Mouse (Mus musculus) heart, adult 11 months (tissue): ENCODE measurements around the gene Hdhd5.

ENCODE experiments used
- DNase-seq: peaks from one replicate; pipeline ENCODE4 v3.0.0; 2022

The Hdhd5 gene

DNA sequence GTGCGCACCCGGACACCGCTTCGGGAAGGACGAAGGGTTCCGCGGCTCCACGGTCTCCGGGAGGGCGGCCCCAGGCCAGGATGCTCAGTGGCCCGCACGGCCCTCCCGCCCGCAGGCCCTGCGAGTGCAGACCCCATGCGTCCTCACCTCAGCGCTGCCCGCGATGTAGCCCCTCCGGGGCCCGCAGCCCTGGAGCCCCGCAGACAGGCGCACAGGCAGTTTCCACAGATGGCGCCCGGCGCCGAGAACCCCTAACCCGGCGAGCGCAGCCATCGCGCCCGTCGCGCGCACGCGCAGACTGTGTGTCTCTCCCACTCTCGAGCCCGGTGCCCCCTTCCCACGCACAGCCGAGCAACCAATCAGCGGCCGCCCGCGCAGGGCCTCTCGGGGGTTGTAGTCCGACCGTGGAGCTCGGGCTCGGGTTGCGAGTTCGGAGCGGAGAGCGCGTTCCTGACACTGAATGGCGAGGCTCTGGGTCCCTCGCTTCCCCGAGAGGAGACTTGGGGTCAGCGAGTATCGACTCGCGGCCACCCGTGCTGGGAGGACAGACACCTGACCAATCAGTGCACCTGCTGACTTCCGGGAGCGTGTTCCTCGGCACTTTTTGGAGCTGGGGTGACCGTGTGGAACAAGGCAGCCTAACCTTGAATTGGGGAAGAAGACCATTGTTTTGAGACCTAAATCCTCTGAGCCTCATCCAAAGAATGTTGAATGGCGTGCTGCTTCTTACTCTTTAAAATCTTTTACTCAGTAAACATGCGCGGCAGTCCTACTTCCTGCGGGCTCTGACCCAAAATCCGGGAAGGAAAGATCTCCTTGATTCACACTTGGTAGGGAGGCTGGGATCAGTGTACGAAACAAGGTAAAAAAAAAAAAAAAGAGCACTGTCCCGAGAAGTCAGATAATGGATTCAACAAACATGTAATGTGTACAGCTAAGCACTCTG is at the start of gene Hdhd5:
Gene Hdhd5, minus strand, starts transcription at position 300 of the 946 bp plus-strand sequence.
- DNase-seq = peak; percentile 99

- DNase-seq = peak; percentile 87
Observed at GRCm38 (mm10) chr6:120580713-120581015, 49.5 kb upstream of the Hdhd5 start.

GRCm38 (mm10) chr6:120579831-120580712 is 49.0 kb upstream of the Hdhd5 start:
- peak; percentile 98 for DNase-seq

DNA sequence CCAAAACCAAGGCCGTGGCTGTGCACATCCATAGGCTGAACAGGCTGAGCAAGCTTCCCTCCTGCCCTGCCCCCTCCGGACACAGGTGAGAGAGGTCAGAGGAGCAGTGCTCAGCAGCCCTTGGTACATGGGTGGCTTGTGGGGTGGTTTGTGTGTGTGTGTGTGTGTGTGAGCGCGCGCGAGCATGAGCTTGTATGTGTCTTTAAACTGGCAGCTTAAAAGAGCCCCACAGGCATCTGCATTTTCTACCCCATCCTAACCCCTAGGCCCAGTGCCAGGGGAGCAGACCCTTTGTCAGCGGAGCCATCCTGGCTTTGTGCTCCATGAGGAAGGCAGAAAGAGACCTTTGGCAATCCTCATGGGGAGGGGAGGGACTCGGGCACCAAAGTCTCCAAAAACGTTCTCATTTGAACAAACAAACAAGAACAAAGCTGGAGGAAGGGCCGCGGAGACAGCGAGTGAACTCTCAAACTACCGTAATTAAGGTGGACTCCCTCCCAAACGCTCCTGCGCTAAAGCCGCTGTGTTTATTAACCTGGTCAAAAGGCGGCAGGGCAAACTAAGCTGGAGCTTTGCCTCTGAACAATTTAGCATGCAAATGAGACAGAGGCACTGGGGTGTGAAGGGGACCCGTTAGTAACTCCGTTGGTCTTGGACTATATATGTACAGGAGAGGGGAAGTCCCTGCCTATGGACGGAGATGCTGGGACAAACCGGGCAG is 48.2 kb upstream of the Hdhd5 start:
- peak; percentile 88 for DNase-seq

DNA sequence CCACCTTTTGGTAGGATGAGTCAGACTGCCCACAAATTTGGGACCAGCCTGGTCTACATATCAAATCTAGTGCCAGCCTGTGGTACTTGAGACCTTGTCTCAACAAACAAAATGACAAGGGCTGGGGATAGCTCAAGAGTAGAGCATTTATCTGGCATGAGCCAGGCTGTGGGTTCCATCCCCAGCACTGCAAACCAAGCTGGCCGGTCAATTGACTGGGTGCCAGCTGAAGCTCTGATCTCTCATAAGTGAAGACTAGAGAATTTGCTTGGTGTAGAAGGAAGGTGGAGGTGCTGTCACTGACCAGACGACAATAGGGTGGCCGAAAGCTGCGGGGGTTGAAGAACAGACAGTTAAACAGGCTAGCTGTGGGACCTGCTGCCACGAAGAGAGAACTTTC is 47.4 kb upstream of the Hdhd5 start:
- peak; percentile 74 for DNase-seq

DNA sequence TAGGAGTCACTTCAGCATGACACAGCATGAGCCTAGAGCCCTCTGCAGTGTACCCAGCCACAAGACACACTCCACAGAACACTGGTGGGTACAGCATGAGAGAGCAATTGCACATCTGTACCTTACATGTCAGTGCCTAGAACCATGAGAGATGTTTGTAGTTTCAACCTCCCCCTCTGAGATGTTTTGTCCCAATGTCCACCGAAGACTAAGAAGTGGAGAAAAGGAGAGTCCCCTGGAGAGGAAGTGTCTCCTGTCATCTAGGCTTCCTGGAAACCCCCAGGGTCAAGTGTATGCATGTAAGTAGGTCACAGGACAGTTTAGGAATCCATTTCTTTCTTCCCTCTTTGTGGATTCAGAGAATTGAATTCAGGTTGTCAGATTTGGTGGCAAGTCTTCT is 41.3 kb upstream of the Hdhd5 start:
- no peak for DNase-seq

- DNase-seq = no peak
Observed at GRCm38 (mm10) chr6:120568257-120568656, 37.1 kb upstream of the Hdhd5 start.

DNA sequence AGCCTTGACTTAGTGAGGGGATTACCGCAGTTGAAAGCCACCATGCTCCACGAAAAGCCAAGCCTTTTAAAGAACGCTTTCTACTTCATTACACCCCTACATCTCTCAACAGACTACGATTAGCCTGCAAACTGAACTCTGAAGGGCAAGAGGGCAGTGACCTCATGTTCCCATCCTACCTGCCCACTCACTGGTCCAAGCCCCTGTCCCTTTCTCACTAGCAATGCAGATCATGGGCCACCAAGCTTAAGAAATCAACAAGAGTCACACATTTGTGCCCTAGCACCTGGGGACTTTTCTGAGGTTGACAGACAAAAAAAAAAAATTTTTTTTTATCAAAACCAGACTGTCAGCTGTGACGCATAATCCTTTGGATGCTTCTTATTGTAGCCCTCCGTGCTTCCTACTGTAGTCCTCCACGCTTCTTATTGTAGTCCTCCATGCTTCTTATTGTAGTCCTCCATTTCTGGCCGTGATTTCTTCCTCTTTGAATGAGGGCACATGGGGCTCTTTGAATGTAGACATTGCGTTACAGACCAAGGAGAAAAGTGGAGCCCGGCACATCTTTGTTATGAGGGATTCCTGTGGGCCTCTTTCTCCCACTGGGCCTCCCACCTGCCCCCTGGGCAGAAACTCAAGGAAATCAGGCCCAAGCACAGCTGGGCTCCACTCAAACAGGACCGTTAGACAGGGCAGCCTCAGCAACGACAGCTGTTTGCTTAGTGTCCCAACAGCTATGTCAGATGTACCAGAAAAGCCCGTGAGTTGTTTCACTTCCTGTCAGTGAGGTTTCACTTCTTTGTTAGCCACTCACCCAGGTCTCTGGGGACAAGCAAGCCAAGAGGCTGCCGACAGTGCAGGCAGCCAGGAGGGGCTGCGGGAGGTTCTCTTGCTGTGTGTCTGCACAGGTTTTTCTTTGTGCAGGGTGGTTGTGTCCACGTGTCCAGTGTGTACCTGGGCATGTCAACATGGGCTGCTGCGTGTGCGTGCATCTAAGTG is 36.1 kb upstream of the Hdhd5 start:
- DNase-seq = peak; percentile 98

DNA sequence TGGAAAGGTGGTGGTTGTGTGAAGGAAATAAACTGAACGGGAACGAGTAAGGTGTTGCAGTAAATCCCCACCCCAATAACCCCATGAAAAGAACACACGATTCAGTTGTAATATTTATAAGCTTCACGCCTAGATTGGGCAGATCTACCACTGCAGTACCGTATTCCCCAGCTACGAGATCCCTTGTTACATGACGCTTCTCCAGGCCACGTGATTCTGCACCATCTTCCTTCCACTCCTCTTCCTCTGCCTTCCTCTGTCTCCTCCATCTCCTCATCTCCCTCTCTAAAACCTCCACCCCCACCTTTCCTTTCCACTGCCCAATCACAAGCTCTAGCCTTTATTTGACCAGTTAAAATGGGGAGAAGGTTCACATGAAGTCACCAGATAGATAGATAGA is 25.5 kb upstream of the Hdhd5 start:
- no peak for DNase-seq

DNA sequence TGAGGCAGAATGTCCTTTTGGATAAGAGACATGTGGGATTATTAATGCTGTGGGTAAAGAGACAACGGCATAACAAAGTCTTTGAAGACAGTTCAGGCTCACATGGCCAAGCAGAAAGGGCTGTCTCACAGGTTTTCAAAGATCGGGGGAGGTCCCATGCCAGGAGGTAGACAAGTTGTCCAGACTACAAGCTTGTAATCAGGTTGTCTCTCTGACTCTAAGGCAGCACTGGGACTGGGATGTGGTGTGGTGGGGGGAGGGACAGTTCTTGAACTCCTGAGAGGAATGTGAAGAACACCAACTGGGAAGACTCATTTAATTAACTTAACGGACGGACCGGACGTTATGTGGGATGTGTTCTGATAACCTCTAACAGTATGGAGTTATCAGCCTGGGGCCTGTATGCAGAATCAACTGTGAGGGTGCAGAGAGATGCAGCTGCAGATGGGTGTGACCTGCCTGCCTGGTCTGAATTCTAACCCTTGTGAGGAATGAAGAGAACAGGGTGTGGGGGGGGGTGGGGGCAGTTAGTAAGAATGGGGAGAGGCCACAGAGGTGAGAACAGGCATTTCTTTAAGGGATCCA is 25.0 kb upstream of the Hdhd5 start:
- peak; percentile 65 for DNase-seq

DNA sequence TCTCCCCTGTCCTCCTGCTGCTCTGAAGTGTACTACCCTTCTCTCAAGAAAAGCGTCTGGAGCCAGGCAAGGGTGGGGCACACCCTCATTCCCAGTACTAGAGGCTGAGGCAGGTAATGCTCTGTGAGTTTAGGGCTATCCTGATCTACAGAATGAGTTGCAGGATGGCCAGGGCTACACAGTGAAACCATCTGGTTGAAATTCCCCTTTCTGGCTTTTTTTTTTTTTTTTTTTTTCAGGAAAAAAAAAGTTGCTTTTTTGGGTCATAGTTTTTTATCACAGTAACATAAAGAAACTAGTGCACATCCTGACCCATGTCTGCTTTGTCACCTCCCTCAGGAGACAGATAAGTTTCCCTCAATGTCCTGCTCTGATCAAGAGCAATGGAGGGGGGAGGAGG is 24.0 kb upstream of the Hdhd5 start:
- DNase-seq = no peak

DNA sequence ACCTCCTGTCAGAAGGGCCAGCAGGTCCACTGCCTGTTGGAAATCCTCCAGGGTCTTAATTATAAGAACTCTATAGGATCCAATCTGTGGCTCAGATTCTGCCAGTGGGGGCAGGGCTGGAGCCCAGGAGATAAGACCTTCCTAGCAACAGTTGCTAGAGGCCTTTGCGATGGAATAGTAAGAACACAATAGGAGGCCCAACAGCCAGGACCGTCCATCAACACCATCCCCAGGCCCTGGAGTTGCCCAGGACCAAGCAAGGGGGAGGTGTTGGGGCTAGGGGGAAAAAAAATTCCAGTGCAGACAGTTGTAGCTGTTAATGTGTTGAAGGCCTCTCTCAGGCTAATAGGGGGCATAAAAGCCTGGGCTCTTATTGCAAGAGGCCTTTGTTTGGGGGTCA is 19.1 kb upstream of the Hdhd5 start:
- no peak for DNase-seq

DNA sequence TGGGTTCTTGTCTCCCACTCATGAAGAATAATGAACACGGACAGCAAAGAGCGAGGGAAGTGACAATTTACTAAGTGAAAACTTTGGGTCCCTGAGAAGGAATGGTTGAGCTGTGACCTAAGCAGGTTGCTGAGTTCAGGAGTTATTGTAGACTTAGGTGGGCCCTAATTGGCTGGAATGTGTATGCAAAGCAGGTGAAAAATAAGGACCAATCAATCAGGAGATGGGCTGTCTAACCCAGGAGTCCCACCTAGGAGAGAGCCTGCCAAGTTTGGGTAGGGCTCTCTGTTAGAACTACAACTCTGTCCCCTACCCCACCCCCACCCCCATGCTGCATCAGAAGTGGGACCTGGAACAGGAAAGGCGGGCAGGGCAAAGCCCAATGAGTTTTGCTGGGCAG is 17.5 kb upstream of the Hdhd5 start:
- no peak for DNase-seq

DNA sequence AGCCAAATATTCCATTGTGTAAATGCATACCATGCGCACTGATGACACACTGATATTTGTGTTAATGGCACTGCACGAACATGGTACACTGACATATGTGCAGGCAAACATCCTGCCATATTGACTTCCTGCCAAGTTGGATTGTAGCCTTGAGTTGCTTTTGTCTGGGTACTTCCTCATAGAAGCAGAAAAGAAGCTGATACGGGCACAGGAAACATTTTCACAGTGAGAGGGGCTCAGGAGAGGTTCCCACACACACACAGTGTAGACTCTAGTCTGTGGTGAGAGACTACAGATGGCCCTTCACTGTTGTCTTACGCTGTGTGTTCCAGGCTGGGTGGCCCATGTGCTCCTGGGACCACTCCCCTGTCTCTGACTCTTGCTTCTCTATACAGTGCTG is 15.9 kb upstream of the Hdhd5 start:
- DNase-seq = no peak

DNA sequence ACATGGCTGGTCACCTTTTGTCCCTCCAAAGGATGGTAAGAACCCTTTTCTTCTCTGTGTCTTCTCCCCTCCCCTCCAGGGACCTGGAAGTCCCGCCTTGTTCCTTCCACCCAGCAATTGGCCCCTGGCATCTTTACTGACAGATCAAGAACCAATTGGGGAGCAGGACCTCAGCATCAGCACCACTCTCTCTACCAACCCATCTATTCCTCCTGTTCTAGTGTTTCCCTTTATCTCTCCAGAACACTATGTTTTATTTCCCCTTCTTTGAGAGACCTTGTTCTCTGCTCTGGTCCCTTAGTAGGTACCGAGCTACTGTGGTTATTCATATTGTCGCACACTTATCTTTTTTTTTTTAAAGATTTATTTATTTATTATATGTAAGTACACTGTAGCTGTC is 15.2 kb upstream of the Hdhd5 start:
- no peak for DNase-seq

GRCm38 (mm10) chr6:120542061-120542460 is 10.9 kb upstream of the Hdhd5 start:
- DNase-seq = no peak

GRCm38 (mm10) chr6:120541386-120541785 is 10.3 kb upstream of the Hdhd5 start:
- DNase-seq = no peak

DNA sequence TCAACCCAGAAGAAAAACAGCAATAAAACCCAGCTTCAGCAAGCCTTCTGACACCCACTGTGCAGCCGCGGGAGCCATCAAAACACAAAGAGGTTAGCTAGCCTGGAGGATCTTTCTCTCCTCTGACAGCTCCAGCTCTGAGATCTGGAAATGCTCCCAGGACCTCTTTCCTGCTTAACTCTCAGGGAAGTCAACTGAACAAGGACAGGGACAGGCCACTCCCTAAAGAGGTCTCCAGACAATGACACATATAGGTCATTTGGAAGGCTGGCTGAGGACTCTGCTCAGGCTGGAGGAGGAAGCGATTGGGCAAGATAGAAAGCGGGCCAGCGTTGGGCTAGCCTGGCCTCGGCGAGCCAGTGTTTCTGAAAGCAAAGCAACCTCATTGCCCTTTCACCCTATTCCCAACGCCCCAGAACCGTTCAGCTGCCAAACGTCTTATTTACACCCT is 8.7 kb upstream of the Hdhd5 start:
- peak; percentile 99 for DNase-seq

DNA sequence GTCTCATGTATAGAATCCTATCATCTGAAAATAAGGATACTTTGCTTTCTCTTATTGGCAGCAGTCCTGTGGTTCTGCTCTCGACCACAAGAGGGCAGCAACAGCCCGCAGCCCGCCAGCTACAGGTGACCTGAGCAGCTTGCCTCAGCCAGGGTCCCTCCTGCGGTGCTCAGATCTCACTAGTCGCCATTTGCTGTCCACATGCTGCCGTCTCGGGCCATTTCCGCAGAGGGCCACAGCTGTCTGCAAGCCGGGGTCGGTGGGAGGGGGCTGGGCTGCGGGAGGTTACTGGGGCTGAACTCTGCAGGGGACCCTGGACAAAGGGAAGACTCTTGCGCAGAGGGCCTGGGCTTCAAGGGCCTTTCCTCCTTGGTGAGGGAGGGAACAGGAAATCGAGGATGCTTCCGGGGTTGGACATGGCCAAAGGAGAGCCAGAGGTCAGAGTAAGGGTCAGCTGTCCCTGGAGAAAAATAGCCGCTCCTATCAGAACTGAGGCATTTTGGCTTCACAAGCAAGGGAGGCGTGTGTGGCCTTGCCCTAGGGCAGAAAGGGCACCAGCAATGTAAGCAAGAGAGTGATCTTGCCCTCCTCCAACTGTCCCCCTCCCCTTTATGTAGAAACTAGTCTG is 8.1 kb upstream of the Hdhd5 start:
- DNase-seq = peak; percentile 99

- DNase-seq = no peak
Observed at GRCm38 (mm10) chr6:120536337-120536736, 5.2 kb upstream of the Hdhd5 start.

DNA sequence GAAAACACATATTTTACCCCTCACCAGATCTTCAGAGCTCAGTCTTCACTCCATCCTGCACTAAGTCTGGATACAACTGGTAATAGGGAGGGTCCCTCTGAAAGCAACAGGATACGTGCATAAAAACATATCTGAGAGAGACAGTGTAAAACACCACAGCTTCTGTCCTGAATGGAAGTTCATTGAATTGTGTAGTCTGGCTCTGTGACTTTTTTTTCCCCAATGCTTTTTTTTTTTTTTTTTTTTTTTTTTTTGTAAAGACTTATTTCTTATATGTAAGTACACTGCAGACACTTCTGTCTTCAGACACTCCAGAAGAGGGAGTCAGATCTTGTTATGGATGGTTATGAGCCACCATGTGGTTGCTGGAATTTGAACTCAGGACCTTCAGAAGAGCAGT is 1.5 kb upstream of the Hdhd5 start:
- no peak for DNase-seq
